In the genomic region with DNA sequence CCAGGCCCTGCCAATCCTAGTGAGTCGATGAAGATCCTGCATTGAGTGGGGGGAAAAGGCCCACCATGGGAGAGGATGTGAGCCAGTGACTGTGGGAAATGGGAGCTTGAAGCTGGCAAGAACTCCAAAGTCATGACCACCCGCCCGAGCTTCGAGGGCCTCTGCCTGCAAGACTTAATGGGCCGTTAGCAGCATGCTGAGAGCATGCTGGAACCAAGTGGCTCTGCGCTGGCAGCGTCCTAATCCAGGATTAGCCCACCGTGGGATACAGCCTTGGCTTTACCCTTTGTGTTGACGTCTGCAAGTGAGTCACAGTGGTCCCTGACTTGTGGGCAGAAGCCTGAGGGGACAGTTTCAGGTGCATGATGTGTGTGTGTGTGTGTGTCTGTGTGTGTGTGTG, we compare ENCODE assay signal across 18 mouse cellular contexts. TPM values are rescaled to one million over a fixed set of nuclear protein-coding genes. Genes with fewer than 3 reads are reported as not detected.
DNase-seq lines count a peak whose midpoint lies in the region; ATAC-seq and TF ChIP-seq lines count a peak whose summit lies in the region.
"Had no signal": no experiment of that assay in that cellular context is flagged by ENCODE, and none has a peak within 500 bp of the region (broad histone marks: within the 10 kb centered on the region; RNA-seq: fewer than 3 reads in every experiment).

No protein-coding gene starts in this region.

- H3K4me3 ChIP-seq in embryonic facial prominence, embryonic 14.5 days (ENCODE audit: low read depth, low read length) = no peak overlapping the region
- H3K4me3 ChIP-seq in embryonic facial prominence, embryonic 10.5 days = no peak overlapping the region
- no peak overlapping the region for H3K4me3 ChIP-seq in hindbrain, postnatal 0 days (ENCODE audit: low read length)
- H3K4me3 ChIP-seq in hindbrain, embryonic 14.5 days (replicated peaks; ENCODE audit: low read length) = no peak overlapping the region
- H3K4me3 ChIP-seq in midbrain, postnatal 0 days (ENCODE audit: low read depth, low read length) = no peak overlapping the region
- no peak overlapping the region for H3K4me3 ChIP-seq in midbrain, embryonic 16.5 days (ENCODE audit: low read depth, low read length)
- no peak overlapping the region for H3K4me3 ChIP-seq in gastrocnemius, adult 2 months
- H3K4me3 ChIP-seq: forebrain, embryonic 15.5 days; heart, embryonic 13.5 days; hindbrain, embryonic 15.5 days had no signal

- intact Hi-C loops in gastrocnemius, adult 2 months (cut with DNase I) = no loop called here

- ATAC-seq in embryonic facial prominence, embryonic 14.5 days (ENCODE audit: low read depth) = no peak
- no peak for ATAC-seq in hindbrain, postnatal 0 days
- ATAC-seq in hindbrain, embryonic 14.5 days (ENCODE audit: low FRiP score) = no peak
- no peak for ATAC-seq in midbrain, postnatal 0 days (ENCODE audit: low FRiP score)
- ATAC-seq in midbrain, embryonic 16.5 days = no peak
- ATAC-seq: forebrain, embryonic 15.5 days; Patski had no signal

- H3K27me3 ChIP-seq in embryonic facial prominence, embryonic 14.5 days (replicated peaks; ENCODE audit: control insufficient read depth, insufficient read depth, low read length) = no peaks in the 10 kb centered on the region
- no peaks in the 10 kb centered on the region for H3K27me3 ChIP-seq in embryonic facial prominence, embryonic 10.5 days (replicated peaks; ENCODE audit: low read depth, poor library complexity, severe bottlenecking)
- H3K27me3 ChIP-seq in hindbrain, postnatal 0 days (ENCODE audit: insufficient read depth, low read length) = no peaks in the 10 kb centered on the region
- no peaks in the 10 kb centered on the region for H3K27me3 ChIP-seq in hindbrain, embryonic 14.5 days (ENCODE audit: control insufficient read depth, insufficient read depth, low read length)
- no peaks in the 10 kb centered on the region for H3K27me3 ChIP-seq in midbrain, postnatal 0 days (ENCODE audit: insufficient read depth, low read length)
- no peaks in the 10 kb centered on the region for H3K27me3 ChIP-seq in midbrain, embryonic 16.5 days (ENCODE audit: control insufficient read depth, insufficient read depth, low read depth, low read length)
- H3K27me3 ChIP-seq: CH12.LX; forebrain, embryonic 15.5 days; heart, embryonic 13.5 days; hindbrain, embryonic 15.5 days; Patski had no signal

- no peak overlapping the region for H3K4me2 ChIP-seq in embryonic facial prominence, embryonic 14.5 days (ENCODE audit: low read depth, low read length)
- H3K4me2 ChIP-seq in hindbrain, postnatal 0 days (ENCODE audit: low read depth, low read length) = no peak overlapping the region
- H3K4me2 ChIP-seq in hindbrain, embryonic 14.5 days (replicated peaks) = no peak overlapping the region
- H3K4me2 ChIP-seq in midbrain, postnatal 0 days (ENCODE audit: low read depth, low read length, poor library complexity, severe bottlenecking) = no peak overlapping the region
- no peak overlapping the region for H3K4me2 ChIP-seq in midbrain, embryonic 16.5 days (ENCODE audit: low read length)
- H3K4me2 ChIP-seq: forebrain, embryonic 15.5 days; heart, embryonic 13.5 days; hindbrain, embryonic 15.5 days had no signal

- H3K36me3 ChIP-seq in embryonic facial prominence, embryonic 14.5 days (ENCODE audit: control insufficient read depth, insufficient read depth, low read length) = no peaks in the 10 kb centered on the region
- no peaks in the 10 kb centered on the region for H3K36me3 ChIP-seq in embryonic facial prominence, embryonic 10.5 days (replicated peaks)
- no peaks in the 10 kb centered on the region for H3K36me3 ChIP-seq in hindbrain, postnatal 0 days (ENCODE audit: insufficient read depth, low read length)
- H3K36me3 ChIP-seq in hindbrain, embryonic 14.5 days (replicated peaks; ENCODE audit: control insufficient read depth, insufficient read depth) = no peaks in the 10 kb centered on the region
- H3K36me3 ChIP-seq in midbrain, postnatal 0 days (ENCODE audit: insufficient read depth, low read length) = no peaks in the 10 kb centered on the region
- H3K36me3 ChIP-seq in midbrain, embryonic 16.5 days (ENCODE audit: control insufficient read depth, insufficient read depth, low read length) = no peaks in the 10 kb centered on the region
- H3K36me3 ChIP-seq: forebrain, embryonic 15.5 days; heart, embryonic 13.5 days; hindbrain, embryonic 15.5 days had no signal

- H3K9ac ChIP-seq in embryonic facial prominence, embryonic 14.5 days (ENCODE audit: low read depth, low read length) = no peak overlapping the region
- no peak overlapping the region for H3K9ac ChIP-seq in hindbrain, postnatal 0 days (replicated peaks; ENCODE audit: low read length)
- no peak overlapping the region for H3K9ac ChIP-seq in hindbrain, embryonic 14.5 days
- no peak overlapping the region for H3K9ac ChIP-seq in midbrain, postnatal 0 days (replicated peaks; ENCODE audit: low read length, poor library complexity, severe bottlenecking)
- H3K9ac ChIP-seq in midbrain, embryonic 16.5 days (ENCODE audit: low read depth, low read length) = no peak overlapping the region
- H3K9ac ChIP-seq: forebrain, embryonic 15.5 days; heart, embryonic 13.5 days; hindbrain, embryonic 15.5 days had no signal

- peaks cover 9% of the 10 kb centered on the region; the same call in 1 of the 2 replicates for H3K9me3 ChIP-seq in embryonic facial prominence, embryonic 14.5 days (ENCODE audit: control insufficient read depth, low read length)
- H3K9me3 ChIP-seq in embryonic facial prominence, embryonic 10.5 days = peaks cover 5% of the 10 kb centered on the region; the same call in 1 of the 2 replicates
- 0 out of 2 replicates have a peak, but pooled peaks cover 4% of the 10 kb centered on the region for H3K9me3 ChIP-seq in hindbrain, postnatal 0 days (ENCODE audit: low read length)
- peaks cover 14% of the 10 kb centered on the region; the same call in 1 of the 2 replicates for H3K9me3 ChIP-seq in hindbrain, embryonic 14.5 days (ENCODE audit: control insufficient read depth, low read length)
- H3K9me3 ChIP-seq in midbrain, postnatal 0 days (ENCODE audit: low read length) = no peaks in the 10 kb centered on the region
- H3K9me3 ChIP-seq in midbrain, embryonic 16.5 days (replicated peaks; ENCODE audit: control insufficient read depth, low read length, poor library complexity, severe bottlenecking) = no peaks in the 10 kb centered on the region
- H3K9me3 ChIP-seq: hindbrain, embryonic 15.5 days had no signal

- no peaks in the 10 kb centered on the region for H3K4me1 ChIP-seq in embryonic facial prominence, embryonic 14.5 days (ENCODE audit: control insufficient read depth, insufficient read depth, low read length)
- peaks cover 36% of the 10 kb centered on the region for H3K4me1 ChIP-seq in embryonic facial prominence, embryonic 10.5 days
- no peaks in the 10 kb centered on the region; the same call in 1 of the 2 replicates for H3K4me1 ChIP-seq in hindbrain, postnatal 0 days (ENCODE audit: insufficient read depth, low read length)
- no peaks in the 10 kb centered on the region for H3K4me1 ChIP-seq in hindbrain, embryonic 14.5 days (replicated peaks; ENCODE audit: control insufficient read depth, insufficient read depth, low read length)
- H3K4me1 ChIP-seq in midbrain, postnatal 0 days (ENCODE audit: insufficient read depth, low read length) = peaks cover 3% of the 10 kb centered on the region; the same call in 1 of the 2 replicates
- peaks cover 3% of the 10 kb centered on the region; the same call in 1 of the 2 replicates for H3K4me1 ChIP-seq in midbrain, embryonic 16.5 days (ENCODE audit: control insufficient read depth, insufficient read depth, low read length)
- H3K4me1 ChIP-seq: forebrain, embryonic 15.5 days had no signal

- TF ChIP-seq CTCF in hindbrain, postnatal 0 days (IDR thresholded peaks at IDR 0.05; ENCODE audit: low read depth) = no peak
- no peak for TF ChIP-seq CTCF in midbrain, postnatal 0 days (IDR thresholded peaks at IDR 0.05)
- no peak for TF ChIP-seq CTCF in gastrocnemius, adult 2 months (IDR thresholded peaks at IDR 0.05)

- H3K27ac ChIP-seq in embryonic facial prominence, embryonic 14.5 days (replicated peaks; ENCODE audit: low read depth, low read length) = no peak overlapping the region
- no peak overlapping the region for H3K27ac ChIP-seq in embryonic facial prominence, embryonic 10.5 days (replicated peaks)
- no peak overlapping the region for H3K27ac ChIP-seq in hindbrain, postnatal 0 days
- no peak overlapping the region for H3K27ac ChIP-seq in hindbrain, embryonic 14.5 days
- H3K27ac ChIP-seq in midbrain, postnatal 0 days (ENCODE audit: low read depth, low read length) = no peak overlapping the region
- no peak overlapping the region for H3K27ac ChIP-seq in midbrain, embryonic 16.5 days (ENCODE audit: low read length)
- H3K27ac ChIP-seq in gastrocnemius, adult 2 months = no peak overlapping the region
- H3K27ac ChIP-seq: forebrain, embryonic 15.5 days; heart, embryonic 13.5 days; hindbrain, embryonic 15.5 days had no signal

- DNase-seq in embryonic facial prominence, embryonic 14.5 days (ENCODE audit: low spot score) = peak; percentile 14
- no peak for DNase-seq in embryonic facial prominence, embryonic 10.5 days (ENCODE audit: low spot score)
- peak; percentile 61 for DNase-seq in hindbrain, postnatal 0 days (ENCODE audit: low spot score)
- DNase-seq in hindbrain, embryonic 14.5 days (ENCODE audit: low spot score) = no peak
- DNase-seq in midbrain, postnatal 0 days (ENCODE audit: low spot score) = peak; percentile 58
- DNase-seq in gastrocnemius, adult 2 months = no peak
- DNase-seq: adrenal gland, adult 2 months; adrenal gland, postnatal 25 days; cerebellum, adult 8-10 months; gastrocnemius, postnatal 14 days; heart, postnatal 36 days; kidney, adult 11 months had no signal

- WGBS in embryonic facial prominence, embryonic 14.5 days = 49% methylated on average over 9 of the region's 9 CpGs
- WGBS in embryonic facial prominence, embryonic 10.5 days = 53% methylated on average over 9 of the region's 9 CpGs
- 32% methylated on average over 9 of the region's 9 CpGs for WGBS in hindbrain, postnatal 0 days
- WGBS in hindbrain, embryonic 14.5 days = 44% methylated on average over 9 of the region's 9 CpGs
- WGBS in midbrain, postnatal 0 days = 30% methylated on average over 9 of the region's 9 CpGs
- WGBS in midbrain, embryonic 16.5 days = 21% methylated on average over 9 of the region's 9 CpGs

RNA-seq across cellular contexts. Expression of a gene that starts 52.2 kb away (rescaled TPM):
- 31.7 and 31.8 TPM in 2 replicates for polyA plus RNA-seq in embryonic facial prominence, embryonic 14.5 days (2014; fragmentation: Nextera tagmentation; extraction: Ambion mirVana)
- 24.9 and 25.5 TPM in 2 replicates for polyA plus RNA-seq in embryonic facial prominence, embryonic 10.5 days (2016; fragmentation: Nextera tagmentation; extraction: Ambion mirVana)
- 135 and 145 TPM in 2 replicates for total RNA-seq in hindbrain, postnatal 0 days (2014; rRNA removed)
- 25.3 and 30.6 TPM in 2 replicates for polyA plus RNA-seq in hindbrain, postnatal 0 days (2015; fragmentation: Nextera tagmentation; extraction: Ambion mirVana)
- polyA plus RNA-seq in hindbrain, embryonic 14.5 days (2014; fragmentation: Nextera tagmentation; extraction: Ambion mirVana) = 47.3 and 53.3 TPM in 2 replicates
- total RNA-seq in midbrain, postnatal 0 days (2014; rRNA removed) = 220 and 234 TPM in 2 replicates
- polyA plus RNA-seq in midbrain, postnatal 0 days (2015; fragmentation: Nextera tagmentation; extraction: Ambion mirVana) = 46.5 and 50.1 TPM in 2 replicates
- polyA plus RNA-seq in midbrain, embryonic 16.5 days (2015; fragmentation: Nextera tagmentation; extraction: Ambion mirVana) = 64.0 and 78.9 TPM in 2 replicates
- total RNA-seq in gastrocnemius, adult 2 months (2021) = 10 to 100 TPM; 10.9 to 13.0 TPM

Comparison
In these comparisons a context has a peak if more than half of its experiments do, and no peak if none do; other contexts are left out.
1. DNase-seq: peak in embryonic facial prominence, embryonic 14.5 days (single experiment), hindbrain, postnatal 0 days (single experiment) and midbrain, postnatal 0 days (single experiment); none in embryonic facial prominence, embryonic 10.5 days (single experiment), hindbrain, embryonic 14.5 days (single experiment) and gastrocnemius, adult 2 months (single experiment).